Mouse (Mus musculus): ENCODE data around the gene Ptn. TPM values are rescaled to one million over a fixed set of nuclear protein-coding genes. Genes with fewer than 3 reads are reported as not detected.

The Ptn gene
- 297 and 314 TPM in 2 replicates for polyA plus RNA-seq (2014; fragmentation: Nextera tagmentation; extraction: Ambion mirVana)

- H3K4me1 ChIP-seq (ENCODE audit: control insufficient read depth, insufficient read depth, low read length), result 0 out of 2 replicates have a peak, but pooled peaks cover 2% of the 10 kb centered on the region
- H3K9me3 ChIP-seq (replicated peaks; ENCODE audit: control insufficient read depth, low read length), result no peaks in the 10 kb centered on the region
- peak within 1 kb of the TSS; percentile 78 for H3K4me2 ChIP-seq
- peak within 1 kb of the TSS; percentile 66 for H3K27ac ChIP-seq (ENCODE audit: low read depth, low read length)
- H3K27me3 ChIP-seq (ENCODE audit: control insufficient read depth, insufficient read depth, low read length), result no peaks in the 10 kb centered on the region
- peak within 1 kb of the TSS; percentile 77 for H3K9ac ChIP-seq (ENCODE audit: low read depth, low read length)
- no peaks in the 10 kb centered on the region for H3K36me3 ChIP-seq (ENCODE audit: control insufficient read depth, insufficient read depth, low read length)
- ATAC-seq (replicated peaks; ENCODE audit: insufficient number of reproducible peaks, low FRiP score, low TSS enrichment), result peak; percentile 61
- WGBS (ENCODE audit: insufficient replicate concordance), result 0% methylated on average over 15 of the region's 15 CpGs
- H3K4me3 ChIP-seq (ENCODE audit: low read depth, low read length), result peak within 1 kb of the TSS; percentile 65
Observed at GRCm38 (mm10) chr6:36809747-36810285, at the start of gene Ptn. Ptn (minus strand) TSS chr6:36810220.

GRCm38 (mm10) chr6:36858258-36859041 is 48.4 kb upstream of the Ptn start:
- WGBS (ENCODE audit: insufficient replicate concordance), result 81% methylated on average over 3 of the region's 3 CpGs
- no peak for ATAC-seq (replicated peaks; ENCODE audit: insufficient number of reproducible peaks, low FRiP score, low TSS enrichment)

GRCm38 (mm10) chr6:36857627-36858257 is 47.7 kb upstream of the Ptn start:
- no peaks in the 10 kb centered on the region for H3K9me3 ChIP-seq (replicated peaks; ENCODE audit: control insufficient read depth, low read length)
- H3K36me3 ChIP-seq (ENCODE audit: control insufficient read depth, insufficient read depth, low read length), result no peaks in the 10 kb centered on the region
- 57% methylated on average over 6 of the region's 6 CpGs for WGBS (ENCODE audit: insufficient replicate concordance)
- no peak overlapping the region for H3K4me3 ChIP-seq (ENCODE audit: low read depth, low read length)
- no peak for ATAC-seq (replicated peaks; ENCODE audit: insufficient number of reproducible peaks, low FRiP score, low TSS enrichment)
- H3K4me2 ChIP-seq, result no peak overlapping the region
- no peaks in the 10 kb centered on the region for H3K4me1 ChIP-seq (ENCODE audit: control insufficient read depth, insufficient read depth, low read length)
- no peak overlapping the region for H3K27ac ChIP-seq (ENCODE audit: low read depth, low read length)
- H3K9ac ChIP-seq (ENCODE audit: low read depth, low read length), result no peak overlapping the region
- no peaks in the 10 kb centered on the region for H3K27me3 ChIP-seq (ENCODE audit: control insufficient read depth, insufficient read depth, low read length)

More at GRCm38 (mm10) chr6:36858258-36859041, 48.4 kb upstream of the Ptn start:
- Histone ChIP-seq H3K9me3 (replicated peaks; ENCODE audit: control insufficient read depth, low read length) (no peaks in the 10 kb centered on the region), H3K4me2 (no peak overlapping the region), H3K27ac (ENCODE audit: low read depth, low read length) (no peak overlapping the region), H3K27me3 (ENCODE audit: control insufficient read depth, insufficient read depth, low read length) (no peaks in the 10 kb centered on the region), H3K4me1 (ENCODE audit: control insufficient read depth, insufficient read depth, low read length) (no peaks in the 10 kb centered on the region), H3K4me3 (ENCODE audit: low read depth, low read length) (no peak overlapping the region), H3K9ac (ENCODE audit: low read depth, low read length) (no peak overlapping the region), H3K36me3 (ENCODE audit: control insufficient read depth, insufficient read depth, low read length) (no peaks in the 10 kb centered on the region)

GRCm38 (mm10) chr6:36850422-36851129 is 40.6 kb upstream of the Ptn start:
- ATAC-seq (replicated peaks; ENCODE audit: insufficient number of reproducible peaks, low FRiP score, low TSS enrichment), result 0 out of 2 replicates have a peak, but pooled peaks have one; percentile 14
- no peaks in the 10 kb centered on the region for H3K27me3 ChIP-seq (ENCODE audit: control insufficient read depth, insufficient read depth, low read length)
- H3K36me3 ChIP-seq (ENCODE audit: control insufficient read depth, insufficient read depth, low read length), result no peaks in the 10 kb centered on the region
- WGBS (ENCODE audit: insufficient replicate concordance), result 74% methylated on average over 7 of the region's 7 CpGs
- H3K4me1 ChIP-seq (ENCODE audit: control insufficient read depth, insufficient read depth, low read length), result peaks cover 2% of the 10 kb centered on the region; the same call in 1 of the 2 replicates
- no peak overlapping the region for H3K4me3 ChIP-seq (ENCODE audit: low read depth, low read length)
- H3K4me2 ChIP-seq, result no peak overlapping the region
- no peak overlapping the region for H3K9ac ChIP-seq (ENCODE audit: low read depth, low read length)
- no peaks in the 10 kb centered on the region for H3K9me3 ChIP-seq (replicated peaks; ENCODE audit: control insufficient read depth, low read length)
- no peak overlapping the region for H3K27ac ChIP-seq (ENCODE audit: low read depth, low read length)

GRCm38 (mm10) chr6:36845288-36845687 is 35.3 kb upstream of the Ptn start:
- Histone ChIP-seq H3K4me1 (ENCODE audit: control insufficient read depth, insufficient read depth, low read length) (peaks cover 6% of the 10 kb centered on the region; the same call in 1 of the 2 replicates), H3K9ac (ENCODE audit: low read depth, low read length) (no peak overlapping the region), H3K4me3 (ENCODE audit: low read depth, low read length) (no peak overlapping the region), H3K4me2 (no peak overlapping the region), H3K27ac (ENCODE audit: low read depth, low read length) (no peak overlapping the region), H3K9me3 (replicated peaks; ENCODE audit: control insufficient read depth, low read length) (no peaks in the 10 kb centered on the region), H3K36me3 (ENCODE audit: control insufficient read depth, insufficient read depth, low read length) (no peaks in the 10 kb centered on the region), H3K27me3 (ENCODE audit: control insufficient read depth, insufficient read depth, low read length) (no peaks in the 10 kb centered on the region)
- WGBS (ENCODE audit: insufficient replicate concordance), result 75% methylated on average over 1 of the region's 1 CpGs
- ATAC-seq (replicated peaks; ENCODE audit: insufficient number of reproducible peaks, low FRiP score, low TSS enrichment), result no peak

GRCm38 (mm10) chr6:36844258-36844657 is 34.2 kb upstream of the Ptn start:
- Histone ChIP-seq H3K27ac (ENCODE audit: low read depth, low read length) (no peak overlapping the region), H3K9me3 (replicated peaks; ENCODE audit: control insufficient read depth, low read length) (no peaks in the 10 kb centered on the region)
- WGBS (ENCODE audit: insufficient replicate concordance), result 77% methylated on average over 6 of the region's 6 CpGs

GRCm38 (mm10) chr6:36843031-36843488 is 33.0 kb upstream of the Ptn start:
- H3K27ac ChIP-seq (ENCODE audit: low read depth, low read length), result no peak overlapping the region

More at GRCm38 (mm10) chr6:36844258-36844657, 34.2 kb upstream of the Ptn start:
- H3K4me2 ChIP-seq, result no peak overlapping the region
- no peak overlapping the region for H3K9ac ChIP-seq (ENCODE audit: low read depth, low read length)
- no peaks in the 10 kb centered on the region for H3K36me3 ChIP-seq (ENCODE audit: control insufficient read depth, insufficient read depth, low read length)
- no peak for ATAC-seq (replicated peaks; ENCODE audit: insufficient number of reproducible peaks, low FRiP score, low TSS enrichment)
- no peaks in the 10 kb centered on the region for H3K27me3 ChIP-seq (ENCODE audit: control insufficient read depth, insufficient read depth, low read length)
- H3K4me3 ChIP-seq (ENCODE audit: low read depth, low read length), result no peak overlapping the region
- peaks cover 6% of the 10 kb centered on the region; the same call in 1 of the 2 replicates for H3K4me1 ChIP-seq (ENCODE audit: control insufficient read depth, insufficient read depth, low read length)

More at GRCm38 (mm10) chr6:36843031-36843488, 33.0 kb upstream of the Ptn start:
- Histone ChIP-seq H3K4me2 (no peak overlapping the region), H3K36me3 (ENCODE audit: control insufficient read depth, insufficient read depth, low read length) (no peaks in the 10 kb centered on the region), H3K4me3 (ENCODE audit: low read depth, low read length) (no peak overlapping the region), H3K9me3 (replicated peaks; ENCODE audit: control insufficient read depth, low read length) (no peaks in the 10 kb centered on the region), H3K4me1 (ENCODE audit: control insufficient read depth, insufficient read depth, low read length) (peaks cover 6% of the 10 kb centered on the region; the same call in 1 of the 2 replicates), H3K27me3 (ENCODE audit: control insufficient read depth, insufficient read depth, low read length) (no peaks in the 10 kb centered on the region), H3K9ac (ENCODE audit: low read depth, low read length) (no peak overlapping the region)
- WGBS (ENCODE audit: insufficient replicate concordance), result 74% methylated on average over 3 of the region's 3 CpGs
- ATAC-seq (replicated peaks; ENCODE audit: insufficient number of reproducible peaks, low FRiP score, low TSS enrichment), result no peak

All from heart, embryonic 11.5 days (tissue).